Mouse (Mus musculus) monocyte, adult 5-6 weeks (primary cell): ENCODE results near the gene Haus2. TPM values are rescaled to one million over a fixed set of nuclear protein-coding genes. Genes with fewer than 3 reads are reported as not detected.
A peak's percentile ranks its signal among the peaks of the same experiment; 100 is the strongest.

Experiments used
- ATAC-seq: fragments of 153-309, 156-312 bp; replicated peaks from 2 replicates; pipeline ENCODE4 v1.8.0; 2017; ENCODE audit warnings: mild to moderate bottlenecking; ENCODE audit not compliant: low TSS enrichment, insufficient number of reproducible peaks, severe bottlenecking, poor library complexity, low FRiP score
- total RNA-seq: library from RNA; stranded (forward); fragments of 200-1000, 200-491, 200-594 nt; gene quantifications from 3 replicates; pipeline ENCODE4 v1.2.3, GENCODE M21; 2017

Gene Haus2
- total RNA-seq, 1 experiment from 2014 or later, result 16.0 TPM

DNA sequence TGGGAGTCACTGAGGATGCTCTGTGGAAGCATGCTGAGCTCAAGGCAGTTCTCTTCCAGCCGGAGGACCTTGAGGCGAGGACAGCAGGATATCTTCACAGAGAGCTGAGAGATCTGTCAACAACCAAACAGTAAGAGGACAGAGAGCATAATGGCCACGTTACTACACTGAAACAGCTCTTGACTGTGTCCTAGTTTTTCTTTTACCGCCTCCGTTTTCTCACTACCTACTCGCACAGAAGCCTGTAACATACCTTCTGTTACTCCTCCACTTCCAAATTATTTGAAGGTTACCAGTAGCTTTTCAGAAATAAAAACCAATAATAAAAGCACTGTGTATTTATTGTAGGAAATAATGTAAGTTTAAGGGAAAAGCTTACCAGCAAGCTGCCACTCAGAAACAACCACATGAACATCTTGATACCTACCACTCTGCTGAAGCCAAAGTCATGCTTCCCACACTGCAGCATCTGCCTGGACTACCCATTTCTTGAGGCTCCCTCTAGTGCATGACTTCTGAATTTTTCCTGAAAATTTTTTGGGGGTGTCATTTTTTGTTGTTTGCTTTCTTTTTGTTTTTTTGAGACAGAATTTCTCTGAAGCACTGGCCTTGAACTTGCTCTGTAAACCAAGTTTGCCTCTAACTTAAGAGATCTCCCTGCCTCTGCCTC is 3.0 kb upstream of the Haus2 start:
- ATAC-seq, result no peak

- no peak for ATAC-seq
These were observed 7.3 kb downstream of the Haus2 start for GRCm38 (mm10) chr2:120616279-120617163.

DNA sequence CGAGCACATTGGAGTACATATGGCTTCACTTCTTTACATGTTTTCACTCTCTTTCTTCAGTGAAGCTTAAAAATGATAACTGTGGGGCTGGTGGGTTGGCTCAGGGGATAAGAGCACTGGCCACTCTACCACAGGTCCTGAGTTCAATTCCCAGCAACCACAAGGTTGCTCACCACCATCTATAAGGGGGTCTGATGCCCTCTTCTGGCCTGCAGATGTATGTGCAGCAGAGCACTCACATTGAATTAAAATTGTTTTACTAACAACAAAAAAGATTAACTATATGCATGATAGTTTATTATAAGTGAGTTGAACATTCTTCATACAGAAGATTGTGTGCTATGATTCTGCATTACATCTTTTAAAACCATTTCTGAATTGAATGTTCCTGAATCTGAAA is 10.4 kb downstream of the Haus2 start:
- ATAC-seq, result no peak

GRCm38 (mm10) chr2:120622920-120623319 is 13.7 kb downstream of the Haus2 start:
- peak; percentile 61 for ATAC-seq

DNA sequence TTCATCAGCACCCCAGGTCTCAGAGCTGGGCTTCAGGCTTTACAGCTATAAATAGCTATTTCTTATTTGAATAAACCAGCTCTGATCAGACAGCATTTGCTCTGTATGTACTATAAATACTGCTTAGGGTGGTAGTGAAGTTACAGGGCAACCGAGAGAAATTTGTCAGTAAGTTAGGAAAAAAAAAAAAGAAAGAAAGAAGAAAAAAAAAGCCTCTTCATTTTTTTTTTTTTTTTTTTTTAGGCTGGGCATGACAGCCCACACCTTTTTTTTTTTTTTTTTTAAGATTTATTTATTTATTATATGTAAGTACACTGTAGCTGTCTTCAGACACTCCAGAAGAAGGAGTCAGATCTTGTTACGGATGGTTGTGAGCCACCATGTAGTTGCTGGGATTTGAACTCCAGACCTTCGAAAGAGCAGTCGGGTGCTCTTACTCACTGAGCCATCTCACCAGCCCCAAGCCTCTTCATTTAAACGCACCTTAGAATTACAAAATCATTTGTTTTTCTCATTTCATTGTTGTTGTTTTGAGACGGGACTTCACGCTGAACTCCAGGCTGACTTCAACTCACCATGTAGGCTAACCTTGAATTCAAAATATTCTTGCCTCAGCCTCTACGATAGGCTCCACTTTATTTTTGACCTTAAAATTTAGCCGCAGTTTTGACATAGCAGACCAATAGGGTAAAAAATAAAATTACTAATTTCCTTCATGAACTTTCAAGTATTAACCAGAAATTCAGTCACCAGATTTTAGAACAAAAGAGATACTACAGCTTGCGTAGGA is 19.1 kb downstream of the Haus2 start:
- no peak for ATAC-seq

DNA sequence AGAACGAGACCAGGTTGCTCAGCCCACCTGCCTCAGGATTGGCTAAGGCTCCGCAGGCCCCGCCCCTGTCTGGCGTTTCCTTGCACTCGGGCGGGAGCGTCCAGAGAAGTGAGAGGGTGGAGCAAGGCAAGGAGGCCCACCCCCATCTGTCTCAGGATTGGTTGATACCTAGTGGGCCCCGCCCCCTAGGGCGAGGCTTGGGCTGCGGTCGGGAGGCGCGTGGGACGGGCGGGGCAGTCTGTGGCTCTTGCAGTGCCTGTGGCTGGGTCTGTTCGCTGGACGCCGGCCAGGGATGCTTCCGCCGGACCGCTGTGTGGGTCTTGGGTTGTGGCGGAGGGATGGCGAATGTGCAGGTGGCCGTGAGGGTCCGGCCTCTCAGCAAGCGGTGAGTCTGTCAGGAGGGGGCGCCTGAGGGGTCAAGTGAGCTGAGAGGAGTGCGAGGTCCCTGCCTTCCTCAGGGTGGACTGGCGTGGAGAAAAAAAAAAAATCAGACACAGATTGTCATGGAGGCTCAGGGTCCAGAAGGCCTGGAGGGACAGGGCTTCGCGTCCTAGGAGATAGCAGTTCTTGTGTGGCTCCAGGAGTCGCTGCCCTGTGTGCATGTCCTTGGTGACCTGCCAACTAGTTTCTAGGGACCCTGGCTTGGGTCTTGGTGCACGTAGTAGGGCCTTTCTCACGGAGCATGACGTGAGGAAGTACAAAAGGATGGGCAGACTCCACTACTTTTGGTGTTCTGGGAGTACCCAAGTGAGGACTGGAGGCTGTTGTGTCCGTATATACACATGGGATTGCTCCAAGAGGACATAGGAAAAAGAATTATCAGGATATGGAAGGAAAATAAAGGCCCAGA is 19.9 kb downstream of the Haus2 start, which contains the start of gene Stard9:
TSS of gene Stard9 (plus strand) at position 236 of the 850 bp plus-strand sequence.
- ATAC-seq, result peak; percentile 99

DNA sequence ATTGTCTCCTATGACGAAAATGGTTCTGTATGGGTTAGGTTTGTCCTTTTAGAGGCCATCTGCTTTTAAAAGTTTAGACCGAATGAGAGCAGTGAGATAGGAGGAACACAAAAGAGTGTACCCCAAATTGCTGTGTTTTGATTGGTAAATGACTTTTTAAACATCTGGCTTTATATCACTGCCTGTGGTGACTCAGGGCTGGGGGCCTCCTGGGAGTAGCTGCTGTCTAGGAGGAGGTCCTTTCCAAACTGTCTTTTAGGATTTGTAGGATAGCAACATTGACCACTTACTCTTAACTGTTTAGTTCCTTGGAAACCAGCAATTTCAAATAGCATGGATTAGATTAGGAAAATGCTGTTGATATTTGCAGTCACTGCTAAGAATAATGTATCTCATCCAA is 21.1 kb downstream of the Haus2 start:
- no peak for ATAC-seq

DNA sequence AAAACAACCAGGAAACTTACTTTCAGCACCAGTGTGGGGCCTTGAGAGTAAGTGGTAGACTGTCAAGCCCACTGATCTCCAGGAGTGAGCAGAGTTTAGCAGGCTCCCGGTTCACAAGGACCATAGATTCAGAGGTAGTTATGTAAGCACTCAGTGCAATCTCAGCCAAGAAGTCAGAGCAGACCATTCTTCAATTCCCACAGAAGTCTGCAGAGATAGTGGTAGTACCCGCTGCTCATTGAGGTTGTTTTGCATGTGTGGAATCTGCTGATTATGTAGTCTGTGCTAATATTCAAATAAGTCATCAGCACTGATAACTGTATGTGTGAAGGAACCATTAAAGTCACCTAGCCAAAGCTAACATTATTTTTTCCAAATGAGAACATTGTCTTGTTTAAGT is 21.5 kb downstream of the Haus2 start:
- ATAC-seq, result no peak

DNA sequence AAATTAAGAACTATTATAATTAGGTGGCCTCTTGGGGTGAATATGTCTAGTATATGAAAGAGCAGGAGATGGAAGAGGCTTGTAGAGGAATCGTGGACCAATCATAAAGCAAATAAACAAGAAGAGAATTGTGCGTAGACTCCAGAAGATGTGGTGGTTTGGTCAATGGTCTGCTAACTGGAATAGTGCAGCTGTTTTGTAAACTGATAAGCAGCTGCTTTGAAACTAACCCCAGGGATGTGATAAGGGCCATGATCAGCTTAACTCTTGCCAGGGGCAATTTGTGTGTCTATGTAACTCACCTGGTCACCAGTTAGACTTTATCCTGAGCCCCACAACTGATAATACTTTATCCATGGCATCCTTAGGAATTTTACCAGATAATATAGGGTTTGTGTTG is 22.3 kb downstream of the Haus2 start:
- ATAC-seq, result no peak

DNA sequence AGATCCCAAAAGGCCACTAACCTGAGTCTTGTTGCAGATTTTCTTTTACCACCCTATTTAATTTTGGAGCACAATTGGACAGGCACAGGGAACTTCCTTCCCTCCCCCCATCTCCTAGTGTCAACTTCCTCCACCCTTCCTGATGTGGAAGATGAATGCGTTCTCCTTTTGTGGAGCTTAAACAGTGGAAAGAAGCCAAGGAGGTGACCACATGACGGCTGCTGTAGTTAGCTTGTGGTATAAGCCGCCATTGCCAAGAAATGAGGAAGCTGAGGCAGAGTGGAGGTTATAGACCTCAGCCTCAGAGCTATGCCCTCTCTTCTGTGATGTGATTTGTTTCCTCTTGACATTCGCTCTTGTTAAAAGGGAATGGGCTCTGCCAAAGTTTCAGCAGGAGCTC is 22.8 kb downstream of the Haus2 start:
- ATAC-seq, result peak; percentile 72

GRCm38 (mm10) chr2:120640835-120641234 is 31.7 kb downstream of the Haus2 start:
- no peak for ATAC-seq

DNA sequence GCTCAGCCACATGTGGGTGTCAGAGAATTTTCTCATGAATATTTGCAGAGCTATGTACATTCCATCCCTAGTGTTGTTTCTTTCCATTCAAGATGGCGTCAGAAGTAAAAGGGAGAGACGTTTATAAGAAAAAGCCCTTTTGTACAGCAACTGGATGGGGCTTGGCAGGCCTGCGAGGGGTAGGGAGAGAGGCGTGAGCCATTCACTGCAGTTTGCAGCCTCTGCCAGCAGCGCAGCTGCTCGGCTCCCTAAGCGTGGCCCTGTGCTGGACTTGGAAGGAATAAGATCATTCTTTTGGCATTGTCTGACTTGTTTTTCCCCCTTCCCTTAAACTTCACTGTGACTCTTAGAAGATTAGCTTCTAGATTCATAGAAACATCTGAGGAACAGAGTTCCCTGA is 34.7 kb downstream of the Haus2 start:
- ATAC-seq, result no peak

DNA sequence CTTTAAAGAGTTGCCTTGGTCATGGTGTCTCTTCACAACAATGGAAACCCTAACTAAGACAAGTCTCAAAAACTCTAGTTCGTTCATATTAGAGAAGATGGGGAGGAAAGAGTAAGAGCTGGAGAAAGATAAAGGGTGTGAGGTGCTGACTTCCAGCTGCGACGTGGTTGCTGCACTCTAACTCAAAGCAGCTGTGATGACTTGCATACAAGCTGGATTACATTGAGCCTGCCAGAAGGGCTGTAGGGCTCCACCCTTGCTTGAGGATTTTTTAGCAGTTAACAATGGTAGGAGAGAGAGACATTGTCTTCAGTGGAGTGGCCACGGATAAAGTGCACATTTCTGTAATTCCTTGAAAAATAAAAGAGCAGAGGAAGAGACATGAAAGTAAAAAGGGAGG is 37.6 kb downstream of the Haus2 start:
- no peak for ATAC-seq

- ATAC-seq, result no peak
These were observed 43.2 kb downstream of the Haus2 start for GRCm38 (mm10) chr2:120652256-120652924.

DNA sequence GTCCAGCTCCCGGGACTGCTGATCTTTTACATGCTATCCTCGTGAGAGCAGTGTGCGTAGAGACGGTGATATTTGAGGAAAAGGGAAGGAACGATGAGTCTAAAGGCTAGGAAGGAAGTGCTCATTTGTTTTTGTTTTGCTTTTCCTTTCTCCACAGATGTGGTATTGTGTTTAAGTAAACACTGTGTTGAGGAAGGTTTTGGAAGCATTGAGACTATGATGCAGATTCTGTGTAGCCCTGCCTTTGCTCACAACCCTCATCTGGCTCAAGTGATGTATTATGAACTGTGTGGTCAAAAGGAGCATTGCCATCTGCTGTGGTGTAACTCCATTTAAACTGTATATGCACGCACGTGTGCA is 43.7 kb downstream of the Haus2 start:
- no peak; the same call in 1 of the 2 replicates for ATAC-seq

DNA sequence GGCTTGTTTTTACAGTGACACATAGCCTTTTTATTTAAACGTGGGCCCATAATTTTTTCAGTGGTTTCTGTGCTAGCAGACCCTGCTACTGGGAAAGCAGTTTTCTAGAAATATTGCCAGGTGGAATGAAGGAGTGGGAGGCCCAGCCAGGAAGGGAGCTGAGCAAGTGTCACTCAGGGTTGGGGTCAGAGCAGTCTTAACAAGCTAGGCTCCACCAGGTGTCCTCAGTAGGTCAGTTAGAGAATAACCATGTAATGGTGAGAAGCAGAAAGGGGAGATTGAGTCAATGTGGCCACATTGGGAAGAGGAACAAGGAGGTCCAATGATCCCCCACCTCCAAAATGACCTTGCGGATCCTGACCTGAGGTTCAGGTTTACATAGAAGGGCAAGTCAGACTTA is 45.5 kb downstream of the Haus2 start:
- ATAC-seq, result no peak

DNA sequence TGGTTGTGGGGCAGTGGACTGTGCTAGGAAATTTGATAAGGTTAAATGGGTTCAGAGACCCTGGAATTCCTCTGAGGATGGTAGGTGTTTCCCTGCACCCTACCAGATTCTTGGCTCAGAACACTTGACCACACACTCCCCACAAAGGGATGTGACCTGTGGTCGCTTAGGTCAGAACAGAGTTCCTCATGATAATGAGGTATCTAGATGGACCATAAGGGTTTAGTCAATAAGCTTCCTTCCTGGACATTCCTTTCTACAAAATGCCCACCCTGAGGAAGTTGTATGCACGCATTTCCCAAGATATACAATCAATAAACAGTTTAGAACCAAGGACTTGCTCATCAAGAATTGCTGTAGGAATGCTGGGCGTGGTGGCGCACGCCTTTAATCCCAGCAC is 46.7 kb downstream of the Haus2 start:
- ATAC-seq, result no peak

DNA sequence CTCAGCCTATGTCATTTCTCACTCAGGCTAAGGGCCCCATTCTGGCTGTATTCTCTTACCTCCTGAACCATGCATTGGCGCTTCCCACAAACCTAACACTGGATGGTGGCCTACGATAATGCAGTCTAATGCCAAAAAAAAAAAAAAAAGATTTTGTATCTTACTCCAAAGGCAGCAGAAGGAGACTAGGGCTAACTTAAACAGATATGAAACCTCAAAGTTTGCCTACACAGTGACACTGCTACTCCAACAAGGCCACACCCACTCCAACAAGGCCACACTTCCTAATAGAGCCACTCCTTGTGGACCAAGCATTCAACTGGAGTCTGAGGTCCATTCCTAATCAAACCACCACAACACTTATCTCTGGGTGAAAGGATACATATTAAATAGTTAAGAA is 47.5 kb downstream of the Haus2 start:
- no peak for ATAC-seq
